Mouse (Mus musculus) kidney, postnatal 0 days (tissue): ENCODE results near the gene Zc3h12c. TPM values are rescaled to one million over a fixed set of nuclear protein-coding genes. Genes with fewer than 3 reads are reported as not detected.

Experiments used
- ATAC-seq: fragments of 200-750 bp; cut with Nextera tagmentation; replicated peaks from 2 replicates; pipeline ENCODE4 v1.8.0; 2017; ENCODE audit warnings: low read depth, moderate number of reproducible peaks, moderate TSS enrichment, moderate library complexity; ENCODE audit not compliant: low FRiP score
- DNase-seq: peaks from one replicate; pipeline ENCODE4 v3.0.0-alpha.2; 2016; ENCODE audit warnings: low spot score
- H3K27ac ChIP-seq: fragments of 300-500 bp; sonication (generic); 2 replicates; pipeline ENCODE4 v1.5.1; 2014; ENCODE audit warnings: mild to moderate bottlenecking
- H3K27me3 ChIP-seq: fragments of 300-500 bp; sonication (generic); 2 replicates; pipeline ENCODE4 v1.6.1; 2014; ENCODE audit warnings: low read length, mixed read lengths; ENCODE audit not compliant: insufficient read depth
- H3K36me3 ChIP-seq: fragments of 300-500 bp; sonication (generic); 2 replicates; pipeline ENCODE4 v1.6.1; 2014; ENCODE audit warnings: low read length, mixed read lengths; ENCODE audit not compliant: insufficient read depth
- H3K4me1 ChIP-seq: fragments of 300-500 bp; sonication (generic); replicated peaks from 2 replicates; pipeline ENCODE4 v1.6.1; 2014; ENCODE audit warnings: antibody characterized with exemption, low read length, mixed read lengths; ENCODE audit not compliant: insufficient read depth
- H3K4me2 ChIP-seq: fragments of 300-500 bp; sonication (generic); 2 replicates; pipeline ENCODE4 v1.6.1; 2014; ENCODE audit warnings: mild to moderate bottlenecking, low read length, moderate library complexity, mixed read lengths
- H3K4me3 ChIP-seq: fragments of 300-500 bp; sonication (generic); replicated peaks from 2 replicates; pipeline ENCODE4 v1.5.1; 2014; ENCODE audit warnings: low read depth, low read length
- H3K9ac ChIP-seq: fragments of 300-500 bp; sonication (generic); 2 replicates; pipeline ENCODE4 v1.6.1; 2014; ENCODE audit warnings: low read depth, low read length
- H3K9me3 ChIP-seq: fragments of 300-500 bp; sonication (generic); replicated peaks from 2 replicates; pipeline ENCODE4 v1.6.1; 2016; ENCODE audit warnings: low read length, inconsistent platforms, mixed read lengths
- CTCF ChIP-seq: IDR thresholded peaks from 2 replicates; pipeline ENCODE4 v1.5.1; 2016; ENCODE audit warnings: antibody characterized with exemption, low read depth, mild to moderate bottlenecking, moderate library complexity
- WGBS: fragments of 180-500 bp; shearing (Covaris S2); extraction: QIAGEN DNeasy Blood & Tissue Kit; methylation state at CpG from one replicate; pipeline ENCODE4 v1.1.7; 2014; 5-methylcytosine and 5-hydroxymethylcytosine counted together
- polyA plus RNA-seq: library from polyadenylated mRNA; unstranded; fragments of >200 nt; fragmentation: Nextera tagmentation; extraction: Ambion mirVana; gene quantifications from 2 replicates; pipeline ENCODE4 v1.2.1, GENCODE M21; 2015

Gene Zc3h12c
- polyA plus RNA-seq, 1 experiment from 2014 or later: 4.3 TPM

DNA sequence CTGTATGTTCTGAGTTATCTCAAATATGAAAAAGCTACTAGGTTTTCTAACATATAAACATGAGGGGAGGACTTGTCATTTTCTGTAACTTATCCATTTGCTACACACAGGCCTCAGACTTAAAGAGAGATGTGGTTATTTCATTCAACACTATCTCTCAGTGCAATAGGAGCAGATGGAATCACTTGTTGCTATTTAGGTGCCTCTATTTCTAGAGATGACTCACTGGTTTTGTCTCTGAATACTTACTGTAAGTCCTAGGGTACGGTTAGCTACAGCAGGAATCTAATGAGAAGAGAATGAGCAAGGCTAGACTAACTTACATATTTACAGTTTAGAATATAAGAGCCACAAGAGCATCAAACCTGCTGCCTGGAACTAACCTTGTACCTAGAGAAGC, 9.8 kb downstream of the Zc3h12c start:
- H3K27me3 ChIP-seq: no peaks in the 10 kb centered on the region
- no peak overlapping the region for H3K27ac ChIP-seq
- H3K9me3 ChIP-seq: no peaks in the 10 kb centered on the region
- no peak overlapping the region for H3K9ac ChIP-seq
- H3K4me2 ChIP-seq: no peak overlapping the region
- TF ChIP-seq CTCF: no peak
- H3K4me3 ChIP-seq: no peak overlapping the region
- 86% methylated on average over 1 of the region's 1 CpGs for WGBS
- no peaks in the 10 kb centered on the region for H3K36me3 ChIP-seq
- ATAC-seq (no peak), DNase-seq (no peak)
- peaks cover 7% of the 10 kb centered on the region; the same call in 1 of the 2 replicates for H3K4me1 ChIP-seq

DNA sequence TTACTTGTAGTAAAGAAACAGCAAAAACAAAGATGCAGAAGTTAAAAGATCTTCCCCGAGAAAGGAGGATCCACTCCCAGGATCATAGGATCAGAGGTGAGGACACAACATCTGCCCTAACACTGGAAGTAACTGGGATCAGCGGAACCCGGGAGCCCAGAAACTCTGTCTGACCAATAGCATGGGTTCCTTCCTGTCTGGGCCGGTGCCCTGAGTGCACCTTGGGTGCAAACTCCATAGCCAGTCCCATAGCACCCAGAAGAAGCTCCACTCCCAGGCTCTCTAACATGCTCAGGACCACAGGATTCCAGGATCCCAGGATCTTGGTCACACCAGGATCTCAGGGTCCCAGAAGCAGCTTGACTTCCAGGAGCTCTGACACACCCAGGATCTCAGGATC, 13.0 kb downstream of the Zc3h12c start:
- H3K36me3 ChIP-seq: no peaks in the 10 kb centered on the region
- 77% methylated on average over 4 of the region's 4 CpGs for WGBS
- H3K27ac ChIP-seq: no peak overlapping the region
- no peak overlapping the region for H3K4me2 ChIP-seq
- H3K4me3 ChIP-seq: no peak overlapping the region
- DNase-seq (no peak), ATAC-seq (no peak)
- H3K9ac ChIP-seq: no peak overlapping the region
- H3K9me3 ChIP-seq: no peaks in the 10 kb centered on the region
- H3K4me1 ChIP-seq: peaks cover 7% of the 10 kb centered on the region; the same call in 1 of the 2 replicates
- H3K27me3 ChIP-seq: no peaks in the 10 kb centered on the region
- no peak for TF ChIP-seq CTCF

DNA sequence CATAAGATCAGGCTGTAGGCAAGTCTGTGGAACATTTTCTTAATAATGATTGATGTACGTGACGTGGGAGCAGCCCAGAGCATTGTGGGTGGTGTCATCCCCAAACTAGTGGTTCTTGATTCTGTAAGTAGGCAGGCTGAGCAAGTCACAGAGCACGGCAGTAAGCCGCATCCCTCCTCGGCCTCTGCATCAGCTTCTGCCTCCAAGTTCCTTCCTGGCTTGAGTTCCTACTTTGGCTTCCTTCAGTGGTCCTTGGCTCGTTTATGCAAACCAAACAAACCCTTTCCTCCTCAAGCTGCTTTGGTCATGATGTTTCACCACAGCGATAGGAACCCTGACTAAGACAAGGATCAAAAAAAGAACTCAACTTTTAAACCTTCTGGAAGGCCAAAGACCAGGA, 14.1 kb downstream of the Zc3h12c start:
- ATAC-seq: no peak
- no peaks in the 10 kb centered on the region for H3K27me3 ChIP-seq
- no peak overlapping the region for H3K9ac ChIP-seq
- H3K9me3 ChIP-seq: no peaks in the 10 kb centered on the region
- no peaks in the 10 kb centered on the region for H3K36me3 ChIP-seq
- no peak for TF ChIP-seq CTCF
- 66% methylated on average over 7 of the region's 7 CpGs for WGBS
- no peak overlapping the region for H3K4me3 ChIP-seq
- DNase-seq: no peak
- H3K4me1 ChIP-seq: peaks cover 7% of the 10 kb centered on the region; the same call in 1 of the 2 replicates
- H3K27ac ChIP-seq: no peak overlapping the region
- H3K4me2 ChIP-seq: no peak overlapping the region

DNA sequence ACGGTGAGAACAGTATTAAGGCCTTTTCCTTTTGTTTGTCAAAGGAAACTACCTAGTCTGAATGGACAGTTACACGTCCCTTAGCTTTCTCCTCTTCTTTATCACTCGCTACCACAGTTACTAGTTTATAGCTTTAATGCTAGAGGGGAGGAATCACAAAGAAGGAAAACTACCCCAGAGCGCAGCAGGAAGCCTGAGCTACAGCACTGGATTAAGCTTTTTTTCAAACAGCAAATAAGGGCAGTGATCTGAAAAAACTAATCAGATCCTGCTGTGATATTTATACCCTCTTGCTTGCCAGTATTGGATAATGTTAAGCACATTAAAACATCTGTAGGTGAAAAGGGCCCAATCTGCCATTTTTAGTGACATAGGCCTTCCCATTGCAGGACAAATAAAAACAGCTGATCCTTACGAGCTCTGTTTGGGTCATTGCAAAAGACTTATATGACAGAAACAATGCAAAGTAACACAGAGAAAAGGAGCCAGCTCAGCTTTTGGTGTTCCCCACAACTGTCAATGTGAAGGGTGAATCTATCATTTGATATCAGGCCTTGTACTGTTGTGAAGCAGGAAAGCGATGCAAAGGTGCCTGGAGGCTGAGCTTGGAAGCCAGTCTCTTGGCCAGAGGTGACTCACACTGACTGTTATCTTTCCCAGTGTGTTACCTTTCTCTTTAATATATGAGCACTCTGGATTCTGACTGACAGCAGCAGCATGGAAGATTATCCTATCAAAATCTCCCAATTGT, 16.1 kb downstream of the Zc3h12c start:
- no peak overlapping the region for H3K9ac ChIP-seq
- 78% methylated on average over 6 of the region's 6 CpGs for WGBS
- TF ChIP-seq CTCF: no peak
- DNase-seq: no peak
- no peak for ATAC-seq
- H3K27me3 ChIP-seq: no peaks in the 10 kb centered on the region
- peaks cover 7% of the 10 kb centered on the region; the same call in 1 of the 2 replicates for H3K4me1 ChIP-seq
- H3K27ac ChIP-seq: no peak overlapping the region
- no peaks in the 10 kb centered on the region for H3K9me3 ChIP-seq
- H3K36me3 ChIP-seq: no peaks in the 10 kb centered on the region
- no peak overlapping the region for H3K4me3 ChIP-seq
- H3K4me2 ChIP-seq: no peak overlapping the region

DNA sequence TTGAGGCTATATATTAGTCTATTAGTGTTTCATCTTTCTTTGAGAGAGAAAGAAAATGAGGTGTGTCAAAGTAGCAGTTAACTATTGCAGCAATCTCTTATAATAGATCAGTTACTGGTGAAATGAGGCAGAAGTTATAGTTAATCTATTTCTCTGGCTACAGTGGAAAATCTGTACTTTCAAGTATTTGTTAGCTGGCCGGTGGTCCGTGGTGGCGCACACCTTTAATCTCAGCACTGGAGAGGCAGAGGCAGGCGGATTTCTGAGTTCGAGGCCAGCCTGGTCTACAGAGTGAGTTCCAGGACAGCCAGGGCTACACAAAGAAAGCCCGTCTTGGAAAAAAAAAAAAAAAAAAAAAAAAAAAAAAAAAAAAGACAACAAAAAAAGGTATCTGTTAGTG, 18.6 kb downstream of the Zc3h12c start:
- ATAC-seq (no peak), DNase-seq (no peak)
- H3K9me3 ChIP-seq: no peaks in the 10 kb centered on the region
- no peaks in the 10 kb centered on the region for H3K27me3 ChIP-seq
- H3K36me3 ChIP-seq: no peaks in the 10 kb centered on the region
- peaks cover 7% of the 10 kb centered on the region; the same call in 1 of the 2 replicates for H3K4me1 ChIP-seq
- no peak for TF ChIP-seq CTCF
- 88% methylated on average over 6 of the region's 6 CpGs for WGBS
- H3K27ac ChIP-seq: no peak overlapping the region
- H3K4me3 ChIP-seq: no peak overlapping the region
- H3K9ac ChIP-seq: no peak overlapping the region
- no peak overlapping the region for H3K4me2 ChIP-seq

DNA sequence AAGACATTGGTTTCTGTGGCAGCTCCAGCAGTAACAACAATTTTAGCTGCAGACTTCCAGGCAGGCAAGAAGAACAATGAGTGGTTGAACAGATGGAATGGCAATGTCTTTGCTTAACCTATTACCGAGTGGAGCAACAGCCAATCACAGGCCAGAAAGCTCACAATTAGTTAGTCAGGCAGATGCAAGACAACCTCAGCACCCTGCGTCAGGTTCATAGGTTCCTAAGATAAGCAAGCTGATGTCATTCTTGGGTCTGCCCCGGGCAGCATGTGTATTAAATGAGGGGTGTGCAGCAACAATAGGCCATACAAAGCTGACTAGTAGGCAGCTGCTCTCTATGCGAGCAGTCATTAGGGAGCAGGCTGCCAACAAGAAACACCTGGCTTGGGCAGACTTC, 19.1 kb downstream of the Zc3h12c start:
- H3K9me3 ChIP-seq: no peaks in the 10 kb centered on the region
- H3K4me2 ChIP-seq: no peak overlapping the region
- H3K27ac ChIP-seq: no peak overlapping the region
- H3K4me3 ChIP-seq: no peak overlapping the region
- ATAC-seq (no peak), DNase-seq (no peak)
- 40% methylated on average over 4 of the region's 4 CpGs for whole genome bisulfite sequencing
- H3K36me3 ChIP-seq: no peaks in the 10 kb centered on the region
- H3K27me3 ChIP-seq: no peaks in the 10 kb centered on the region
- H3K9ac ChIP-seq: no peak overlapping the region
- no peak for TF ChIP-seq CTCF
- H3K4me1 ChIP-seq: peaks cover 2% of the 10 kb centered on the region; the same call in 1 of the 2 replicates
